Mouse (Mus musculus): ENCODE results near the gene Habp4.

Gene Habp4

DNA sequence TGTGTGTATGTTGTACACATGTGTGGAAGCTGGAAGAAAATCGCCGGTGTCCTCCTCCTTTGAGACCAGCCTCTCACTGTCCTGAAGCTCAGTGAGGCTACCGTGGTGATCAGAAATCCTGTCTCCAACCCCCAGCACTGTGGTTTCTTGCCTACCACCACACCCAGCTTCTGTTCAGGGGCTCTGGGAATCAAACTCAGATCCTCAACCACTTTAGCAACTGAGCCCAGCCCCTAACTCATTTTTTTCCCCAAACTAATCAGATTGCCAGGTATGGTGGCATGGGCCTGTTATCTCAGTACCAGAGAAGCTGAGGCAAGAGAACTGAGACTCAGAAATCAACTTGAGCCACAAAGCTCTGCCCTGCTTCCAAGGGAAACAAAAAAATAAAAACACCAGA lies 74.2 kb downstream of the Habp4 start:
- no peak for DNase-seq (ENCODE audit: low spot score in 2 of 2)
